Mouse (Mus musculus) neural tube, embryonic 15.5 days (tissue): ENCODE results near the gene Tmcc1. TPM values are rescaled to one million over a fixed set of nuclear protein-coding genes. Genes with fewer than 3 reads are reported as not detected.

Experiments used
- ATAC-seq: fragments of 200-750 bp; cut with Nextera tagmentation; 2 replicates; pipeline ENCODE4 v1.8.0; 2017; ENCODE audit warnings: mild to moderate bottlenecking, moderate TSS enrichment, moderate library complexity; ENCODE audit not compliant: low FRiP score
- H3K27ac ChIP-seq: fragments of 300-500 bp; sonication (generic); replicated peaks from 2 replicates; pipeline ENCODE4 v1.5.1; 2015; ENCODE audit warnings: mild to moderate bottlenecking, inconsistent platforms
- H3K27me3 ChIP-seq: fragments of 300-500 bp; sonication (generic); replicated peaks from 2 replicates; pipeline ENCODE4 v1.6.1; 2015; ENCODE audit warnings: inconsistent platforms
- H3K36me3 ChIP-seq: fragments of 300-500 bp; sonication (generic); 2 replicates; pipeline ENCODE4 v1.6.1; 2015; ENCODE audit warnings: inconsistent platforms
- H3K4me1 ChIP-seq: fragments of 300-500 bp; sonication (generic); 2 replicates; pipeline ENCODE4 v1.6.1; 2015; ENCODE audit warnings: inconsistent platforms
- H3K4me2 ChIP-seq: fragments of 300-500 bp; sonication (generic); 2 replicates; pipeline ENCODE4 v1.6.1; 2015; ENCODE audit warnings: inconsistent platforms, mild to moderate bottlenecking, moderate library complexity
- H3K4me3 ChIP-seq: fragments of 300-500 bp; sonication (generic); replicated peaks from 2 replicates; pipeline ENCODE4 v1.5.1; 2015; ENCODE audit warnings: mild to moderate bottlenecking, inconsistent platforms
- H3K9ac ChIP-seq: fragments of 300-500 bp; sonication (generic); replicated peaks from 2 replicates; pipeline ENCODE4 v1.6.1; 2015; ENCODE audit warnings: mild to moderate bottlenecking, inconsistent platforms
- H3K9me3 ChIP-seq: fragments of 300-500 bp; sonication (generic); replicated peaks from 2 replicates; pipeline ENCODE4 v1.6.1; 2016; ENCODE audit warnings: inconsistent platforms
- WGBS: fragments of 180-500 bp; shearing (Covaris S2); methylation state at CpG from one replicate; pipeline ENCODE4 v1.1.7; 2015; ENCODE audit warnings: mixed read lengths; 5-methylcytosine and 5-hydroxymethylcytosine counted together
- polyA plus RNA-seq: library from polyadenylated mRNA; unstranded; fragments of >200 nt; fragmentation: Nextera tagmentation; extraction: Ambion mirVana; gene quantifications from 2 replicates; pipeline ENCODE4 v1.2.1, GENCODE M21; 2015

Gene Tmcc1
- polyA plus RNA-seq, 1 experiment from 2014 or later, result 25.2 TPM

DNA sequence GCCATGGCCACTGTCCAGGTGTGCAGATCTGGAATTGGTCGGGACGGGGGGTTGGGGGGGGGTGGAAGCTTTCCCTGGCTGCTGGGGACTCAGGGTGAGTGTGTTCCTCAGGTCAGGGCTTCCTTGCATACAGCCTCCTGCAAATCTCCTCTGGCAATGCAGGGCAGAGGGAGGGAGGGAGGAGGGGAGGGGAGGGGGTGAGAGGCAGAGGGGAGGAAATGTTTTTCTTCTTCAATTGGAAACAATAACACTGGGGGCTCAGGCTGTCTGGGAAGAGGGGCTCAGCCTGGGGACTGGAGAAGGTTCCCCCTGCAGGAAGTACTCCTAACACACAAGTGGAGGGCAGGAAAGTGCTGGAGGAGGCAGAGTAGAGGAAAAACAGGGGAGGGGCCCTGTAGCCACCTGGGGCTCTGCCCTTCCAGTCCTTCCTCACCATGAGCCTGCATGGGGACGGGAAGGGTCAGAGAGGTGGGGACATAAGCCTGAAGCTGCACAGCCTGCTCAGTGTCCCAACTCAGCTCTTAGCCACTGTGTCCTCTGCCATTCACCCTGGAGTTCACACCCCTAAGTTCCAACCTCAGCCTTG is 195.5 kb downstream of the Tmcc1 start:
- Histone ChIP-seq H3K27ac (no peak overlapping the region), H3K9me3 (no peaks in the 10 kb centered on the region), H3K4me3 (no peak overlapping the region), H3K4me1 (peaks cover 23% of the 10 kb centered on the region), H3K36me3 (no peaks in the 10 kb centered on the region), H3K4me2 (no peak overlapping the region), H3K9ac (no peak overlapping the region), H3K27me3 (peaks cover 26% of the 10 kb centered on the region)
- 24% methylated on average over 3 of the region's 3 CpGs for WGBS
- no peak for ATAC-seq

DNA sequence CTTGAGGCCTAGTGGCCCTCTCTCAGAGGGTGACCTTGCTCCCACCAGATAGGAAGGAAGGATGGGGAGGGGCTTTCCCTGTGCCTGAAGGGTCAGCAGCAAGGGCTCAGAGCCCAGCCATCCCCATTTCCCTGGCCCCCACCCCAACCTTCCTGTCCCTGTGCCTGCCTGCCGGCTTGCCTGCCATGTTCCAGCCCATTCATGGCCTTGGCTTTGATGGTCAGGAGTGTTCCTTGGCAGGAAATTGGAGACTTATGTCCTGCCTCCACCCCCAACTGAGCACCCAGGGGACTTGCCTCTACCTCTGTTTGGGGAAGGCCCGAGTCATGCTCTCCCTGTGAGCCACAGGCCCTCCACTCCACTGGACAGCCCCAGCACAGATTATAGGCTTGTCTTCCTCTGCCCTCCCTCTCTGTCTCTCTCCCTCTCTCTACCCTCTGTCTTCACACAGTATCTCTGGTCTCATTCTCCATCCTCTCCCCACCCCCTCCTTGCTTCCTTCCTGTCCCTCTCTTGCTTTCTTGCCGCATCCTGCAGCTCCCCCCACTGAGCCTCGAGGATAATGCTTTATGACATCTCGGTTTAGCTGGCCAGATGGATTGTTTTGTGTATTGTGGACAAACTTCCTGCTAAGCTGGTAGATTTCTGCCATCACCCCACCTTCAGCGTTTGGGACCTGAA is 197.0 kb downstream of the Tmcc1 start:
- ATAC-seq, result 0 out of 2 replicates have a peak, but pooled peaks have one; percentile 8

GRCm38 (mm10) chr6:115995531-115995941 is 197.8 kb downstream of the Tmcc1 start:
- Histone ChIP-seq H3K27me3 (peaks cover 48% of the 10 kb centered on the region), H3K4me3 (no peak overlapping the region), H3K9ac (no peak overlapping the region), H3K9me3 (no peaks in the 10 kb centered on the region), H3K27ac (peak overlapping the region; percentile 58; the same call in 1 of the 2 replicates), H3K36me3 (no peaks in the 10 kb centered on the region), H3K4me2 (peak overlapping the region; percentile 90), H3K4me1 (peaks cover 33% of the 10 kb centered on the region)
- no peak for ATAC-seq
- 60% methylated on average over 4 of the region's 4 CpGs for WGBS

More for the DNA sequence above, 197.0 kb downstream of the Tmcc1 start:
- Histone ChIP-seq H3K27ac (peak overlapping the region; percentile 58; the same call in 1 of the 2 replicates), H3K4me3 (no peak overlapping the region), H3K9ac (no peak overlapping the region), H3K27me3 (peaks cover 41% of the 10 kb centered on the region), H3K4me1 (peaks cover 31% of the 10 kb centered on the region), H3K36me3 (no peaks in the 10 kb centered on the region), H3K9me3 (no peaks in the 10 kb centered on the region), H3K4me2 (0 out of 2 replicates have a peak overlapping the region, but pooled peaks have one; percentile 90)
- WGBS, result 27% methylated on average over 6 of the region's 6 CpGs

DNA sequence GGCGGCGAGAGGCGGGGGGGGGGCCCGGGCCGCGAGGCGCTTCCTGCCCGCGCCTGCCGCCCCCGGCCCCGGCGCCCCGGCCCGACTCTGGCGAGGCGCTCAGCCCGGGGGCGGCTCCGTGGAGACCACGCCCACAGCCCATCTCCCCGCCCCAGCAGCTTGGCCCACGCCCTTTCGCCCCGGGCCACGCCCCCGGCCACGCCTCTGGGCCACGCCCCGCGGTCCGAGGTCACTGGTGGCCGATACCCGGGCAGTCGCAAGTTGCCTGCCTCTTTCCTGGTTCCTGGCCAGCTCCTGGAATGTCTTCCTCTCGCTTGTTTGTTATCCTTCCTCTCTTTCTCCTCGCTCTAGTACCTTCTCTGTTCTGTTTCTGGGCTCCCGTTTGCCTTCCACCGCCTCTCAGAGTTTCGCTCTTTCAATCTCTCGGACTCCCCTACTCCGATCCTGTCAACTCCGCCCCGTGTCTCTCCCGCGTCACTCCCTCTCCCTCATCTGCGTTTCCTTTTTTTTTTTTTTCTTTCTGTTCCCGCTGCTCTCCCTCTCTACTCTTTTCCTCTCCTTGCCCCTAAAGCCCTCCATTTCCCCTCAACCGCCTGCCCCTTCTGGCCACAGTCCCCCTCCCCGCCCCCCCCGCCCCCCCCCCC is 198.3 kb downstream of the Tmcc1 start, which contains the start of gene Plxnd1:
TSS of gene Plxnd1 (minus strand) at position 129 of the 644 bp plus-strand sequence.
- peak within 1 kb of the TSS; percentile 47 for H3K9ac ChIP-seq
- H3K4me3 ChIP-seq, result peak within 1 kb of the TSS; percentile 54
- under 1% methylated on average over 27 of the region's 51 CpGs for WGBS
- H3K4me1 ChIP-seq, result peaks cover 33% of the 10 kb centered on the region
- no peaks in the 10 kb centered on the region for H3K9me3 ChIP-seq
- peaks cover 51% of the 10 kb centered on the region for H3K27me3 ChIP-seq
- ATAC-seq, result peak; percentile 50
- peak within 1 kb of the TSS; percentile 58 for H3K27ac ChIP-seq
- H3K36me3 ChIP-seq, result no peaks in the 10 kb centered on the region
- H3K4me2 ChIP-seq, result peak within 1 kb of the TSS; percentile 90

- Histone ChIP-seq H3K4me2 (peak overlapping the region; percentile 90), H3K27me3 (peaks cover 51% of the 10 kb centered on the region), H3K27ac (0 out of 2 replicates have a peak overlapping the region, but pooled peaks have one; percentile 45), H3K9ac (peak overlapping the region; percentile 47), H3K9me3 (no peaks in the 10 kb centered on the region), H3K36me3 (no peaks in the 10 kb centered on the region), H3K4me1 (peaks cover 33% of the 10 kb centered on the region), H3K4me3 (peak overlapping the region; percentile 54)
- under 1% methylated on average over 68 of the region's 93 CpGs for WGBS
- no peak; the same call in 1 of the 2 replicates for ATAC-seq
Observed at GRCm38 (mm10) chr6:115994146-115994876, 199.0 kb downstream of the Tmcc1 start.

DNA sequence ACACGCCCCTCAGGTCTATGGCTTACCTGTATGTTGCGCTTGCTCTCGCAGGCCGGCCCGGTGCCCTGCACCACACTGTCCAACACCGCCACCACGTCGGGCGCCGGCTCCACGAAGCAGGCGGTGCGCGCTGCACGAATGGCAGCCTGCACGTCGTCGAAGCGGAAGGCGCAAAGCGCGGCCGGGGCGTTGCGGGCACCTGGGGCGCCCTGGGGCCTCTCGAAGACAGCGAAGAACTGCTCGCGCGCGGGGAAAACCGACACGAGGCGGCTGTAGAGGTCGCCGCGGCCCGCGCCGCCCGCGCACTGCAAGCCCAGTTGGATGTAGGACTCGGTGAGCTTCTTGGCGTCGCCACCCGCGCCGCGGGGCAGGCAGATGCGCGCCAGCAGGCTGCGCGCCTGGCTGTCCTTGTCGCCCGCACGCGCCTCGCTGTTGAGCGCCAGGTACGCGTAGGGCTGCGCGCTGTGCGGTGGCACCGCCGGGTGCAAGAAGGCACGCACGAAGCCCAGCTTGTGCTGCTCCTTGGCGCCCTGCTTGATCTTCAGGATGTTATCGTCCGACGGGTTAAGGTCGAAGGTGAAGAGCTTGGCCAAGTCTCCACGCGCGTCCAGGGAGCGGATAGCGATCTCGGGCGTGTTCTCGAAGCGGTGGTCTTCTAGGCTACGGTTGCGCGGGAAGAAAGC is 199.7 kb downstream of the Tmcc1 start:
- Histone ChIP-seq H3K9me3 (no peaks in the 10 kb centered on the region), H3K27me3 (peaks cover 51% of the 10 kb centered on the region), H3K9ac (peak overlapping the region; percentile 47), H3K4me1 (peaks cover 33% of the 10 kb centered on the region), H3K4me2 (peak overlapping the region; percentile 90), H3K27ac (no peak overlapping the region), H3K4me3 (peak overlapping the region; percentile 54), H3K36me3 (no peaks in the 10 kb centered on the region)
- 2% methylated on average over 86 of the region's 86 CpGs for WGBS
- no peak for ATAC-seq

GRCm38 (mm10) chr6:115992981-115993380 is 200.3 kb downstream of the Tmcc1 start:
- 52% methylated on average over 6 of the region's 6 CpGs for WGBS
- H3K4me2 ChIP-seq, result peak overlapping the region; percentile 90
- no peaks in the 10 kb centered on the region for H3K36me3 ChIP-seq
- no peak for ATAC-seq
- H3K9ac ChIP-seq, result no peak overlapping the region
- peak overlapping the region; percentile 54 for H3K4me3 ChIP-seq
- peaks cover 51% of the 10 kb centered on the region for H3K27me3 ChIP-seq
- H3K4me1 ChIP-seq, result peaks cover 33% of the 10 kb centered on the region
- H3K9me3 ChIP-seq, result no peaks in the 10 kb centered on the region
- no peak overlapping the region for H3K27ac ChIP-seq

- Histone ChIP-seq H3K4me3 (peak overlapping the region; percentile 54), H3K4me1 (peaks cover 39% of the 10 kb centered on the region), H3K27me3 (peaks cover 51% of the 10 kb centered on the region), H3K9me3 (no peaks in the 10 kb centered on the region), H3K9ac (peak overlapping the region; percentile 7; the same call in 1 of the 2 replicates), H3K27ac (no peak overlapping the region), H3K4me2 (peak overlapping the region; percentile 90), H3K36me3 (no peaks in the 10 kb centered on the region)
- WGBS, result 40% methylated on average over 10 of the region's 10 CpGs
- ATAC-seq, result no peak
Observed at GRCm38 (mm10) chr6:115991881-115992620, 201.2 kb downstream of the Tmcc1 start.

- H3K27me3 ChIP-seq, result peaks cover 51% of the 10 kb centered on the region
- H3K27ac ChIP-seq, result 0 out of 2 replicates have a peak overlapping the region, but pooled peaks have one; percentile 28
- peak overlapping the region; percentile 7; the same call in 1 of the 2 replicates for H3K9ac ChIP-seq
- H3K36me3 ChIP-seq, result no peaks in the 10 kb centered on the region
- no peak for ATAC-seq
- H3K4me3 ChIP-seq, result peak overlapping the region; percentile 54
- peaks cover 47% of the 10 kb centered on the region for H3K4me1 ChIP-seq
- WGBS, result 29% methylated on average over 13 of the region's 13 CpGs
- H3K4me2 ChIP-seq, result peak overlapping the region; percentile 90
- no peaks in the 10 kb centered on the region for H3K9me3 ChIP-seq
Observed at GRCm38 (mm10) chr6:115991108-115991880, 202.0 kb downstream of the Tmcc1 start.

- Histone ChIP-seq H3K27ac (no peak overlapping the region), H3K4me3 (peak overlapping the region; percentile 54; the same call in 1 of the 2 replicates), H3K4me2 (peak overlapping the region; percentile 90), H3K36me3 (no peaks in the 10 kb centered on the region), H3K9me3 (no peaks in the 10 kb centered on the region), H3K9ac (no peak overlapping the region), H3K4me1 (peaks cover 51% of the 10 kb centered on the region), H3K27me3 (peaks cover 43% of the 10 kb centered on the region)
- ATAC-seq, result no peak
- WGBS, result 89% methylated on average over 9 of the region's 9 CpGs
Observed at GRCm38 (mm10) chr6:115990479-115990878, 202.8 kb downstream of the Tmcc1 start.
